Mouse (Mus musculus): ENCODE measurements around the gene Runx2.

The Runx2 gene

GRCm38 (mm10) chr17:44557199-44558111 lies 257.1 kb downstream of the Runx2 start:
- in situ Hi-C loops (cut with MboI; ENCODE audit: unreplicated experiment in 2 of 2): no loop called here

GRCm38 (mm10) chr17:44554941-44555340 lies 259.7 kb downstream of the Runx2 start:
- in situ Hi-C loops (cut with MboI; ENCODE audit: unreplicated experiment in 2 of 2): no loop called here

- in situ Hi-C loops (cut with MboI; ENCODE audit: unreplicated experiment in 2 of 2): no loop called here
Observed at GRCm38 (mm10) chr17:44549551-44549950, 265.0 kb downstream of the Runx2 start.

- in situ Hi-C loops (cut with MboI; ENCODE audit: unreplicated experiment in 2 of 2): no loop called here
Observed at GRCm38 (mm10) chr17:44547922-44548321, 266.7 kb downstream of the Runx2 start.

- in situ Hi-C loops (cut with MboI; ENCODE audit: unreplicated experiment in 2 of 2): no loop called here
Observed at GRCm38 (mm10) chr17:44546801-44547200, 267.8 kb downstream of the Runx2 start.

GRCm38 (mm10) chr17:44545141-44545813 lies 269.3 kb downstream of the Runx2 start:
- in situ Hi-C loops (cut with MboI; ENCODE audit: unreplicated experiment in 2 of 2): no loop called here

GRCm38 (mm10) chr17:44542706-44543105 lies 271.9 kb downstream of the Runx2 start:
- in situ Hi-C loops (cut with MboI; ENCODE audit: unreplicated experiment in 2 of 2): no loop called here

- in situ Hi-C loops (cut with MboI; ENCODE audit: unreplicated experiment in 2 of 2): no loop called here
Observed at GRCm38 (mm10) chr17:44540699-44541098, 273.9 kb downstream of the Runx2 start.

GRCm38 (mm10) chr17:44538921-44539320 lies 275.7 kb downstream of the Runx2 start:
- in situ Hi-C loops (cut with MboI; ENCODE audit: unreplicated experiment in 2 of 2): loop anchor here (10.0 kb wide), 2 partner anchors 196 to 506 kb away; no protein-coding TSS in a partner anchor

GRCm38 (mm10) chr17:44530000-44530399 lies 284.6 kb downstream of the Runx2 start:
- in situ Hi-C loops (cut with MboI; ENCODE audit: unreplicated experiment in 2 of 2): loop anchor here (10.0 kb wide), 3 partner anchors 205 to 725 kb away; no protein-coding TSS in a partner anchor

- in situ Hi-C loops (cut with MboI; ENCODE audit: unreplicated experiment in 2 of 2): loop anchor here in 1 of 2 experiments (10.0 kb wide), 1 partner anchor 726 kb away; no protein-coding TSS in a partner anchor
Observed at GRCm38 (mm10) chr17:44528617-44529016, 286.0 kb downstream of the Runx2 start.

- in situ Hi-C loops (cut with MboI; ENCODE audit: unreplicated experiment in 2 of 2): loop anchor here in 1 of 2 experiments (10.0 kb wide), 1 partner anchor 731 kb away; no protein-coding TSS in a partner anchor
Observed at GRCm38 (mm10) chr17:44524146-44524545, 290.5 kb downstream of the Runx2 start.

GRCm38 (mm10) chr17:44522906-44523305 lies 291.7 kb downstream of the Runx2 start:
- in situ Hi-C loops (cut with MboI; ENCODE audit: unreplicated experiment in 2 of 2): loop anchor here in 1 of 2 experiments (10.0 kb wide), 1 partner anchor 732 kb away; no protein-coding TSS in a partner anchor

GRCm38 (mm10) chr17:44520122-44521075 lies 294.2 kb downstream of the Runx2 start:
- in situ Hi-C loops (cut with MboI; ENCODE audit: unreplicated experiment in 2 of 2): loop anchor here in 1 of 2 experiments (10.0 kb wide), 1 partner anchor 734 kb away; no protein-coding TSS in a partner anchor

- in situ Hi-C loops (cut with MboI; ENCODE audit: unreplicated experiment in 2 of 2): no loop called here
Observed at GRCm38 (mm10) chr17:44519356-44519755, 295.2 kb downstream of the Runx2 start.

- in situ Hi-C loops (cut with MboI; ENCODE audit: unreplicated experiment in 2 of 2): no loop called here
Observed at GRCm38 (mm10) chr17:44518156-44518555, 296.4 kb downstream of the Runx2 start.

- in situ Hi-C loops (cut with MboI; ENCODE audit: unreplicated experiment in 2 of 2): no loop called here
Observed at GRCm38 (mm10) chr17:44508198-44508715, 306.3 kb downstream of the Runx2 start.

GRCm38 (mm10) chr17:44507741-44508140 lies 306.9 kb downstream of the Runx2 start:
- in situ Hi-C loops (cut with MboI; ENCODE audit: unreplicated experiment in 2 of 2): no loop called here

- in situ Hi-C loops (cut with MboI; ENCODE audit: unreplicated experiment in 2 of 2): no loop called here
Observed at GRCm38 (mm10) chr17:44506524-44506923, 308.1 kb downstream of the Runx2 start.

GRCm38 (mm10) chr17:44504794-44505317 lies 309.7 kb downstream of the Runx2 start:
- in situ Hi-C loops (cut with MboI; ENCODE audit: unreplicated experiment in 2 of 2): no loop called here
